ENCODE assay signal across 8 mouse cellular contexts in the genomic region with DNA sequence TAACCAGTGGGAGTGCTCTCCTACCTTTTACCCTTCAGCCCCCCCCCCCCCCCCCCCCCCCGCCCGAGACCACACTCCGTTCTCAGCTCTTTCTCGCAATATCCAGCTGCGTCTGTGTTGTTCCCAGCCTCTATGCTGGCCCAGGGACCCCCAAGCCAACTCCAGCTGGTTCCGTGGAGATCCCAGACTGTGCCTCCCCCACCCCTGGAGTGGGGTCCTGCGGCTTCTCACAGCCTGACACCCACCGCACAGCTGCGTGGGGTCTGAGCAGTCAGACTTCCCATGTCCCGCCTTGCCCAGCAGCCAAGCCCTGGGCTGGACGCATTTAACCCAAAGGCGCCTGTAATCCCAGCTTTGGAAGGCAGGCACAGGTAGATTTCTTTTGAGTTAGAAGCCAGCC. TPM values are rescaled to one million over a fixed set of nuclear protein-coding genes. Genes with fewer than 3 reads are reported as not detected.
DNase-seq lines count a peak whose midpoint lies in the region; ATAC-seq and TF ChIP-seq lines count a peak whose summit lies in the region.

No protein-coding gene starts in this region.

- peak overlapping the region; percentile 37 for H3K4me3 ChIP-seq in limb, embryonic 14.5 days (replicated peaks; ENCODE audit: low read length)
- H3K4me3 ChIP-seq in stomach, postnatal 0 days (ENCODE audit: low read depth, low read length): peak overlapping the region; percentile 43

- H3K9ac ChIP-seq in limb, embryonic 14.5 days (ENCODE audit: low read depth, low read length, severe bottlenecking): peak overlapping the region; percentile 53
- H3K9ac ChIP-seq in stomach, postnatal 0 days (ENCODE audit: low read length): peak overlapping the region; percentile 39

- H3K36me3 ChIP-seq in limb, embryonic 14.5 days (ENCODE audit: control insufficient read depth, insufficient read depth, low read length): no peaks in the 10 kb centered on the region
- no peaks in the 10 kb centered on the region for H3K36me3 ChIP-seq in stomach, postnatal 0 days (ENCODE audit: control insufficient read depth, insufficient read depth, low read length)

- no peaks in the 10 kb centered on the region for H3K9me3 ChIP-seq in limb, embryonic 14.5 days (ENCODE audit: control insufficient read depth, low read length)
- H3K9me3 ChIP-seq in stomach, postnatal 0 days (ENCODE audit: control insufficient read depth, low read length): no peaks in the 10 kb centered on the region

- no peak overlapping the region for H3K27ac ChIP-seq in limb, embryonic 14.5 days (replicated peaks; ENCODE audit: low read depth, low read length)
- H3K27ac ChIP-seq in stomach, postnatal 0 days (replicated peaks): no peak overlapping the region

- TF ChIP-seq EP300 in stomach, postnatal 0 days (optimal IDR thresholded peaks at IDR 0.05): no peak

- TF ChIP-seq CTCF in stomach, postnatal 0 days (IDR thresholded peaks at IDR 0.05; ENCODE audit: low read depth): no peak

- no peak for TF ChIP-seq POLR2A in limb, embryonic 14.5 days (IDR thresholded peaks at IDR 0.05; ENCODE audit: borderline replicate concordance, extremely low read depth, insufficient read depth, insufficient read length)

- WGBS in limb, embryonic 14.5 days: 15% methylated on average over 10 of the region's 12 CpGs
- WGBS in stomach, postnatal 0 days: 24% methylated on average over 9 of the region's 12 CpGs

- ATAC-seq in frontal cortex, adult (ENCODE audit: low TSS enrichment): peak; percentile 22; the same call in 1 of the 2 replicates
- peak; percentile 31; the same call in 1 of the 2 replicates for ATAC-seq in limb, embryonic 14.5 days (ENCODE audit: low FRiP score, low read depth)
- ATAC-seq in stomach, postnatal 0 days (ENCODE audit: low FRiP score, low TSS enrichment): peak; percentile 56

- peak overlapping the region; percentile 75 for H3K4me2 ChIP-seq in limb, embryonic 14.5 days (replicated peaks; ENCODE audit: low read depth, low read length, severe bottlenecking)
- peak overlapping the region; percentile 79 for H3K4me2 ChIP-seq in stomach, postnatal 0 days (replicated peaks; ENCODE audit: low read depth)

- no peak for DNase-seq in frontal cortex, postnatal 25 days (ENCODE audit: low spot score in 2 of 2)
- peak; percentile 13 for DNase-seq in retina, embryonic 14.5 days (ENCODE audit: low spot score)
- no peak for DNase-seq in retina, postnatal 1 day
- DNase-seq in limb, embryonic 14.5 days (ENCODE audit: low spot score): no peak
- peak; percentile 16 for DNase-seq in stomach, postnatal 0 days (ENCODE audit: low spot score)
- no peak for DNase-seq in Muller cell, postnatal 12 days (ENCODE audit: inconsistent ontology term)
- DNase-seq in adrenal gland, postnatal 25 days: no peak

- H3K4me1 ChIP-seq in limb, embryonic 14.5 days (ENCODE audit: control insufficient read depth, insufficient read depth, low read length): peaks cover 9% of the 10 kb centered on the region
- 0 out of 2 replicates have a peak, but pooled peaks cover 2% of the 10 kb centered on the region for H3K4me1 ChIP-seq in stomach, postnatal 0 days (replicated peaks; ENCODE audit: control insufficient read depth, insufficient read depth)

- no peaks in the 10 kb centered on the region for H3K27me3 ChIP-seq in limb, embryonic 14.5 days (ENCODE audit: control insufficient read depth, insufficient read depth, low read length)
- H3K27me3 ChIP-seq in stomach, postnatal 0 days (ENCODE audit: control insufficient read depth, insufficient read depth, low read length): no peaks in the 10 kb centered on the region

RNA-seq across cellular contexts. Expression of gene Asf1a, which starts 15.5 kb away (rescaled TPM):
- polyA plus RNA-seq in limb, embryonic 14.5 days (2012; rRNA removed): 45.9 and 61.2 TPM in 2 replicates
- polyA plus RNA-seq in limb, embryonic 14.5 days (2014; fragmentation: Nextera tagmentation; extraction: Ambion mirVana): 109 and 113 TPM in 2 replicates
- polyA plus RNA-seq in stomach, postnatal 0 days (2015; fragmentation: Nextera tagmentation; extraction: Ambion mirVana): 69.2 and 70.3 TPM in 2 replicates
- total RNA-seq in adrenal gland, postnatal 25 days (2021): 34.5 and 39.0 TPM in 2 replicates

RNA-seq across cellular contexts. Expression of gene Mcm9, which starts 49.2 kb away (rescaled TPM):
- polyA plus RNA-seq in limb, embryonic 14.5 days (2012; rRNA removed): 7.6 and 8.8 TPM in 2 replicates
- polyA plus RNA-seq in limb, embryonic 14.5 days (2014; fragmentation: Nextera tagmentation; extraction: Ambion mirVana): 12.0 and 12.3 TPM in 2 replicates
- polyA plus RNA-seq in stomach, postnatal 0 days (2015; fragmentation: Nextera tagmentation; extraction: Ambion mirVana): 5.0 and 5.1 TPM in 2 replicates
- total RNA-seq in adrenal gland, postnatal 25 days (2021): 13.3 and 16.9 TPM in 2 replicates

Comparison
In these comparisons a context has a peak if more than half of its experiments do, and no peak if none do; other contexts are left out.
1. DNase-seq: peak in retina, embryonic 14.5 days (single experiment) and stomach, postnatal 0 days (single experiment); none in frontal cortex, postnatal 25 days (0 of 2), retina, postnatal 1 day (single experiment), limb, embryonic 14.5 days (single experiment), Muller cell, postnatal 12 days (single experiment) and adrenal gland, postnatal 25 days (single experiment).
2. Peak in every context shown above with its lines, with median percentiles within 50 percentile points of each other: ATAC-seq.